Mouse (Mus musculus) v-Abl transformed pro-B cells (cell line): ENCODE measurements around the gene Cdc6.

Source experiments
- in situ Hi-C, 2 experiments: fragments of 400-800 bp; cut with MboI; formaldehyde crosslinking; loops; one replicate each; pipeline ENCODE4 v1.15.1; 2025; ENCODE audit not compliant: unreplicated experiment in 2 of 2

The Cdc6 gene

DNA sequence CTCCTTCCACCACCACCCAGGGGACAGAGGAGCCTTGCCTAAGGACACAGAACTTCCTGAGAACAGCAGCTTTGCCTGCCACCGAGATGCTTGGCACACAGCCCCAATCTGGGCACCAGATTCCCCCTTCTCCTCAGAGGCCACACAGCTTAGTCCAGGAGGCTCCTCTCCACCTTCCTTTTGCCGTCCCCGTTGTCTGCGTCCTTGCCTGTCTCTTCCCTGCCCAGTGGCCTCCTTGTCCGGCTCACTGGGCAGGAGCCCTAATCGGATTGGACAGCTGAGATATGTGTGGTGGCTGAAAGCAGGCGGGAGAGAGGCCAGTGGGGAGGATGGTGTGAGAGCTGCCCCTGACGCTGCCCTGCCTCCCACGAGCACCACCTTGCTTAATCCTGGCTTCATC is 21.9 kb downstream of the Cdc6 start:
- in situ Hi-C loops, result loop anchor here (5.0 to 25.0 kb wide), 4 partner anchors 43 to 1658 kb away; no protein-coding TSS in a partner anchor

DNA sequence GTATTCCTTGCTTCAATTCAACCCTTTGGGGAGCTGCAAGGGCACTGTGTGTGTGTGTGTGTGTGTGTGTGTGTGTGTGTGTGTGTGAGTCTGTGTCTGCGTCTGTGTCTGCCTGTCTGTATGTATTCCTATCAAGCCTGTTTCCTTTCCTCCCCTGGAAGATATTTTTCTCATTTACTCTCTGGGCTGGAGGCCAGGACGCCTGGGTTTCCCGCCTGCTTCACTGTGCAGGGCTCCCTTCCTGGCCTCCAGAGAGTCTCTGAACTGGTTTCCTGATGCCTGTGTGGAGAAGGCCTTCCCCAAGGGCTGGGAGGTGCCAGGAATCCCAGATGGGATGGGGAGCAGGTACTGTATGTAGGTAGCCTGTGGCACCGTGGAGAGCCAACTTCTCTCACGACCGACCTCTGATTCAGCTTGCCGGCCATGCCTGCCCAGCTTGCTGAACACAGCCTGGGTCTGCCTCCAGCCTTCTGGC is 22.6 kb downstream of the Cdc6 start:
- in situ Hi-C loops, result loop anchor here in 1 of 2 experiments (25.0 kb wide), 1 partner anchor 1657 kb away; no protein-coding TSS in a partner anchor

DNA sequence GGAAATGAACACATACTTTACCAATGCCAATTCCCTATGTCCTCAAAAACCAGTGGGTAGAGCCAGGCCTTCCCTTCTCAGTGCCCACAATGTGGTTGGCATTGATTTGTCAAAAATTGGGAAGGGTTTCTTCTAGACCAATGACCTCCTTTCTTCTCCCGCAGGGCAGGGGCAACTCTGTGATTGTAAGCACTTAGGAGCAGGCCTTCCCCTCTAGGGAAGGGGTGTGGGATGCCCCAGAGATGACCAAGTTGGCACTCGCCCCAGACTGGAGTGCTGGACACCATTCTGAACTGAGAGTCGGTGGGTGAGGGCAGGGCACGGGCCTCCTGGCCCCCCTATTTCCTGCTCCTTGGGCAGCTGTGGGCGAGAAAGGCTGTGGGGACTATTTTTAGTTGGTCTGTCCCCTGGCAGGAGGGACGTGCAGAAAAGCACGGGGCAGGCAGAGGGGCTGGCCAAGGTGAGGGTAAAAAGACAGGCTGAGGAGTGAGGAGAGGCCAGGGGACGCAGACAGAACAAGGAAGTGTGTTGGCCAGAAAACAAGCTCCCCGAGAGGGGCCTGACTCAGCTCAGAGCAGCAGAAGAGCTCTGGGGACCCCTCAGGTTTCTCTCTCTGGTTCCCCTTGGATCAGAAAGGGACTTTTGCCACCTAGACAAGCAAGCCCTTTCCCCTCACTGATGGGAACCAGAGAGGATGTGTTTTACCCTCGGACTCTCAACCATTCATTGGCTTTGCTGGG is 23.3 kb downstream of the Cdc6 start:
- in situ Hi-C loops, result loop anchor here in 1 of 2 experiments (25.0 kb wide), 1 partner anchor 1656 kb away; no protein-coding TSS in a partner anchor

DNA sequence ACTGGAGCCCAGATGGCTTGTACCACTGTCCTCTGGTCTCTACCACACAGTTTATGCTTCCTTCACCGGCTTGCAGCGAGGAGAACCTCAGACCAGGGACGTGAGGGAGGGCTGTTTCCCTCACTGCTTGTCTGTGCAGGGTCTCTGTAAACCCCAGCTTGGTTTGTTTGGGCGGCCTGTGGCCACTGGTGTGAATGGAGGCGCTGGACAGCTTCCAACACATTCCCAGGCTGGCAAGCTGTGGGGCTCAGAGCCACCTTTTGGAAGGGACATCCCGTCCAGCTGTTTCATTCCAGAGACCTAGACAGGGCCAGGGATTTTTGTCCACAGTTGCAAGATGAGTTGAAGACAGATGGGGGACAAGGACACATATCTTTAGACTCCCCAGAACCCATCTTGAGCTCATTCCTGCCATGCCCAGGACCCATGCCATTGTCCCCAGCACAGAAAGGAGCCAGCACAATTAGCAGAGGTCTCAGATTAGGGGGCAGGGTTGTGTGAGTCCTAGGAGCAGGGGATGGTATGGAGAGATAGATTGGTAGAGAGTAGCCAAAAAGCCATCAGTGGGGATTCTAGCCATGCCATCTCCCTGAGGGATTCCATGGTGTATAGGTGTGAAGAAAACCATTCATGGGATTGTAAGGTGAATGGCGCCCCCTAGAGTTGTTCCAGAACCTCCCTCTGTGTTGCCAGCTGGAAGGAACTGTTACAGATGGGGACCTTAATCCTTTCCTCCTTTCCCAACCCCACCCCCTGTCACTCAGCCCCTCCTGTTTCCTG is 24.1 kb downstream of the Cdc6 start:
- in situ Hi-C loops, result loop anchor here in 1 of 2 experiments (25.0 kb wide), 1 partner anchor 1656 kb away; no protein-coding TSS in a partner anchor

- in situ Hi-C loops, result loop anchor here in 1 of 2 experiments (25.0 kb wide), 1 partner anchor 1655 kb away; no protein-coding TSS in a partner anchor
Observed at GRCm38 (mm10) chr11:98932293-98933091, 24.9 kb downstream of the Cdc6 start.

- in situ Hi-C loops, result loop anchor here in 1 of 2 experiments (25.0 kb wide), 1 partner anchor 1654 kb away; no protein-coding TSS in a partner anchor
Observed at GRCm38 (mm10) chr11:98933151-98933550, 25.6 kb downstream of the Cdc6 start.

DNA sequence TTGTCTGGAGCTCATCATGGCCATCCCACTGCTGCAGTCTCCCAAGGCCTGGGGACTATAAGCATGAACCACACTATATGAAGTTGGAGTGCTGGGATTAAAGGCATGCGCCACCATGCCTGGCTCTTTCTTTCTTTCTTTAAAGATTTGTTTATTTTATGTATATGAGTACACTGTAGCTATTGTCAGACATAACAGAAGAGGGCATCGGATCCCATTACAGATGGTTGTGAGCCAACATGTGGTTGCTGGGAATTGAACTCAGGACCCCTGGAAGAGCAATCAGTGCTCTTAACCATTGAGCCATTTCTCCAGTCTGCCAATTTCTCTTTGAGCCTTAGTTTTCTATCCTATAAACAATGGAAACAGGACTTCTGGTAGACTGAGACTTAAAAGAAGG is 26.2 kb downstream of the Cdc6 start:
- in situ Hi-C loops, result loop anchor here in 1 of 2 experiments (25.0 kb wide), 1 partner anchor 1653 kb away; no protein-coding TSS in a partner anchor

GRCm38 (mm10) chr11:98934367-98934766 is 26.8 kb downstream of the Cdc6 start:
- in situ Hi-C loops, result loop anchor here in 1 of 2 experiments (25.0 kb wide), 1 partner anchor 1653 kb away; no protein-coding TSS in a partner anchor

- in situ Hi-C loops, result loop anchor here (5.0 to 25.0 kb wide), 2 partner anchors 37 to 1652 kb away; no protein-coding TSS in a partner anchor
Observed at GRCm38 (mm10) chr11:98935123-98935522, 27.5 kb downstream of the Cdc6 start.

- in situ Hi-C loops, result loop anchor here (5.0 to 25.0 kb wide), 2 partner anchors 36 to 1651 kb away; no protein-coding TSS in a partner anchor
Observed at GRCm38 (mm10) chr11:98936170-98936569, 28.6 kb downstream of the Cdc6 start.

DNA sequence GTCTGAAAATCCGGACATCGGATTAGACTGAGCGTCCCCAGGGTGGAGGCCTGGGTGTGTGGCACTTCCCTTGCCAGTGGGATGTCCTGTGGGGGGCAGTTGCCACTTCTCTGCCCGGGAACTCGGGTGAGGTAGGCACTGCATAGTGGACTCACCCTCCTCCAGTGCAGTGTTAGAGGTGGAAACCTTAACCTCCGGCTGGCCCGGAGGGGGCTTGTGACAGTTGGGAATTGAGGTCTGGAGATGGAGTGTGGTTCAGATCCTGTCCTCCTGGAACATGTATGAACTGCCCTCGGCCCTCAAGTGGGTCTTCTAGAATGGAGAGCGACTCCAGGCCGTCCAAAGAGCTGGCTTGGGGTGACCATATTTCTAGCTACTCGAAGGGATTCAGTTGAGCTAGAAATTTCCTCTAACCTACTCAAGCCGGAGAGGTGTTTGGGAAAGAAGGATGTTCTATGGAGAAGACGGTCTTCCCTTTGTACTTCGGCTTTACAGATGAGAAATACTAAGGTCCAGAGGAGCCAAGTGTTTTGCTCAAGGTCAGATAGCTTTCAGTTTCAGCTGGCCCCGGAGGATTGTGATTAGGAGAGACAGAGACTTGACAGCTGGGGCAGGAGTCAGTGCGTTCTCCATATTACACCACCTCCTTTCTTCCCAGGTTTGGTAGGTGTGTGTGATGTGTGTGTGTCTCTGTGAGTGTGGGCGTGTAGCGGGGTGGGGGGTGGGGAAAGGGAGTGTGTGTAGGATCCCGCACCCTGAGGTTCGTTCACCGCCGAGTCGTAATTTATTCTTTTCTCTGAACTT is 29.2 kb downstream of the Cdc6 start:
- in situ Hi-C loops, result loop anchor here (5.0 to 25.0 kb wide), 2 partner anchors 35 to 1650 kb away; no protein-coding TSS in a partner anchor

DNA sequence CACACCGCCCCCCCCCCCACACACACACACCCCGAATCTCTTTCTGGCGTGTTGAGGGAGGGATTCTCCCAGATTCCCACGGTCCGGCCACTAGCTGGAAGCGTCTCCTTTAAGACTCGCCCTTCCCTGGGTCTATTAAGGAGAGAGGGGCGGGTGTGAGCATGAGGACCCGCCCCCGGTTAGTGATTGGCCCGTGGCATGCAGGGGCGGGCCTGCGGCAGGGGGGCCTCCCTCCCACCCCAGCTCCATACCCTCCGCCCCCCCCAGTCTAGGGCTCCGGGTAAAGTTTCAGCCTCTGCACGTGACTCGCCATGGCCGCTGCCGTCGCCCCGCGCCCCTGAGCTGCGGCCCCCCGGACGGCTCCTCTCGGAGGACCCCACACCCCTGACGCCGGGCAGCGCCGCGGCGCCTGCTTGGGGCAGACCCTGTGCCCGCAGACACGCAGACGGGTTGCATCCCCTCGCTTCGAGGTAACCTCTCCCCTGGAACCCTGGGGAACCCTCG is 29.9 kb downstream of the Cdc6 start:
- in situ Hi-C loops, result loop anchor here (5.0 to 25.0 kb wide), 2 partner anchors 35 to 1650 kb away; no protein-coding TSS in a partner anchor

DNA sequence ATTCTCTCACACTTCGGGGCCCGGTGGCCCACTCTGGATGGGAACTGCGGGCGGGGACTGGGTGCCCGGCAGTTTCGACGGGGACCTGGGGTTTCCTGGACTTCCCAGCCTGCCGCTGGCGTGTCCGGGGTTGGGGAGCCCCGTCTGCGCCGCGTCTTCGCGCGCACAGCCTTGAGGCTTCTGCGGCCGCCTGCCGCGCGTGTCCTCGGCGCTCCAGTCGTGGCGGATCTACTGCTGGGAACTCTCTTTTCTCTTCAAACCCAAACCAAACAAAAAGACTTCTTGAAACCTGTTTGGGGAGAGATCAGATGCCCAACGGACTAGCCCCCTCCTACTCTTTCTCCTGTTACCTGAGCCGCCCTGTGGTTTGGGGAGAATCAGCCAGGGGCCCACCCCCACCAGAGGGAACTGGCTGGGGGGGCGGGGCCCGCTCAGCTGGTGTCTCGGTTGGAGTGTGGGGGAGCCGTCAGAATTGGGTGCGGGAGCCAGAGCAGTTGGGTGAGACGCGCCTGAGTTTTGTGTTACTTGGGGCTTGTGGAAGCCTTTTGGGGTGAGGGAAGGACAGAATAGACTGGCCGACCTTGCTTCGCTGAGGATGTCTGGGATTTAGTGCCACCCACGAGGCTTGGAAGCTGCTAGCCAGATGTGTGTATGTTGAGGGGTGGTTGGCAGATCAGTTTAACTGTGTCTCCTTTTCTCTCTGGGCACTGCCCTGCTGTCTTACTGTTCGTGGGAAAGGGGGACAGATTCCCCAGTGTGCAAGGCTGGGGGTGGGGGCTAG is 30.5 kb downstream of the Cdc6 start:
- in situ Hi-C loops, result loop anchor here (5.0 to 25.0 kb wide), 2 partner anchors 34 to 1649 kb away; no protein-coding TSS in a partner anchor

- in situ Hi-C loops, result loop anchor here (5.0 to 25.0 kb wide), 2 partner anchors 34 to 1649 kb away; no protein-coding TSS in a partner anchor
Observed at GRCm38 (mm10) chr11:98938701-98939083, 31.1 kb downstream of the Cdc6 start.

- in situ Hi-C loops, result loop anchor here (5.0 to 25.0 kb wide), 2 partner anchors 33 to 1648 kb away; no protein-coding TSS in a partner anchor
Observed at GRCm38 (mm10) chr11:98939084-98939952, 31.7 kb downstream of the Cdc6 start.

- in situ Hi-C loops, result loop anchor here (5.0 to 25.0 kb wide), 2 partner anchors 32 to 1647 kb away; no protein-coding TSS in a partner anchor
Observed at GRCm38 (mm10) chr11:98939953-98940641, 32.5 kb downstream of the Cdc6 start.
